Mouse (Mus musculus): ENCODE measurements around the gene Rrn3. TPM values are rescaled to one million over a fixed set of nuclear protein-coding genes. Genes with fewer than 3 reads are reported as not detected.
"Not testable (repeated sequence)": the region's sequence is repeated elsewhere in the genome, so short reads cannot be mapped to it uniquely, and the experiment has no call there.

Gene Rrn3
- 10 to 100 TPM; 44.8 to 46.5 TPM for total RNA-seq (2021)
- long read RNA-seq, transcript Rrn3-201 (18 exons, 3,582 nt): major isoform, 25 of 39 reads
- long read RNA-seq, partial matches to known transcripts: 8 of 39 reads
- long read RNA-seq, other reads (novel, unspliced or antisense): 6 of 39 reads

DNA sequence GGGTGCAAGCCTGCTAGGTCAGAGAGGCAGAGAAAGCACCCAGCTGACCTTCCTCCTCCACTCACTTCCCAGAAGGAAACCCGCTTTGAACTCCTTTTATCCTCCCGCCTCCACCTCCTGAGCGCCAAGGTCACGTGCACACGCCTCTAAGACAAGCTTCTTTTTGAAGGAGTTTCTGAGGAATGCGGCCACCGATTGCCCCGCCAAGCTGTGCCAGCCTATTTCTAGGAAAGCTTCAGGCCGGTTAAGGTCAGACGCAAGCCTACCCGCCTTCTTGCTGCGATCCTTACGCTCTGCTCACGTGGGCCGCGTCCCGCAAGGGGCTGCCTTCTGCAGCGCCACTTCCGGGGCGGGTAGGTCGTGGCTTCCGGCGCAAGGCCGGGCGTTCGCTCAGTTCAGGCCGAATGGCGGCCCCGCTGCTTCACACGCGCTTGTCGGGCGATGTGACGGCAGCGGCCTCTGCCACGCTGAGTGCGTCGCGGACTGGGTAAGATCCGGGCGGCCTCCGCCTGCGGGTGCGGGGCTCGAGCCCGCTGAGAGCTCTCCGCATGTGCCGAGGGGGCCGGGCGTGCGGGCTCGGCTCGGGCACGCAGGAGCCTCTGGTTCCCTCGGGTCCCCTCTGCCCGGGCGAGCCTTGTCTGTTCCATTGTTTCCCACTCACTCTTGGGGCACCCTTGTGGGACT is at the start of gene Rrn3:
Rrn3 (plus strand) TSS at position 356 of the 684 bp plus-strand sequence.
- peak; percentile 86 to 90 for DNase-seq (ENCODE audit: low spot score in 2 of 2)

DNA sequence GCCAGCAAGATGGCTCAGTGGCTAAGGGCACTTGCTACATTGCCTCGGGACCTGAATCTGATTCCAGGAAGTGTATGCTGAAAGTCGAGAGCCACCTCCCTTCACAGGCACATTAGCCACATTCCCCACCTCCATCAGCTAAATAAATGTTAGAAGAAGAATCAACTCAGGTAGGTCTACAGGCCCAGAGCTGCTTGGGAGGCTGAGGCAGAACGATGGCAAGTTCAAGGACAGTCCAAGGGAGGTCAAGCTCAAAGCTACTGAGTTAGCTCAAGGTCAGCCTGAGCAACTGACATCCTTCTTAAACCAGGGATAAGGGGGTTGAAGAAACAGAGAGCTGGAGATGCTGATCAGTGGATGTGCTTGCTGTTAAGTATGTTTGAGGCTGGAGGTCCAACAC is 47.7 kb upstream of the Rrn3 start:
- DNase-seq (ENCODE audit: low spot score in 2 of 2): no peak

GRCm38 (mm10) chr16:13733518-13734137 is 46.9 kb upstream of the Rrn3 start:
- DNase-seq (ENCODE audit: low spot score in 2 of 2): peak; percentile 81 to 87

GRCm38 (mm10) chr16:13735977-13736376 is 44.5 kb upstream of the Rrn3 start:
- DNase-seq (ENCODE audit: low spot score in 2 of 2): no peak

GRCm38 (mm10) chr16:13739044-13739443 is 41.5 kb upstream of the Rrn3 start:
- not testable (repeated sequence) for DNase-seq (ENCODE audit: low spot score in 2 of 2)

DNA sequence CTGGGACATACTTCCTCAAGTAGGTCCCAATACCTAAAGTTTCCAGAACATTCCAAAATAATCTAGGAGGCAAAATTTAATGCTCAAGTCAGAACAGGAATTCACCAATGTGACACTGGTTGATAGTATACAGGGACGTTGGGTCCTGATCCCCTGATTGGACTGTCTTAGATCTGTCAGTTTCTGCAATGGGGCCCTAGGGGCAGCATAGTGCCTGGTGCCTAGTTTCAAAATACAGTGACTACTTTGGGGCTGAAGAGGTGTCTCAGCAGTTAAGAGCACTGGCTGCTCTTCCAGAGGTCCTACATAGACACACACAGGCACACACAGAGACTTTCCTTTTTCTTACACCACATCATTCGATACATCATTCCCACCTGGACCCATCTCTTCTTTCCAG is 39.7 kb upstream of the Rrn3 start:
- no peak for DNase-seq (ENCODE audit: low spot score in 2 of 2)

- no peak for DNase-seq (ENCODE audit: low spot score in 2 of 2)
Observed at GRCm38 (mm10) chr16:13747708-13748107, 32.8 kb upstream of the Rrn3 start.

DNA sequence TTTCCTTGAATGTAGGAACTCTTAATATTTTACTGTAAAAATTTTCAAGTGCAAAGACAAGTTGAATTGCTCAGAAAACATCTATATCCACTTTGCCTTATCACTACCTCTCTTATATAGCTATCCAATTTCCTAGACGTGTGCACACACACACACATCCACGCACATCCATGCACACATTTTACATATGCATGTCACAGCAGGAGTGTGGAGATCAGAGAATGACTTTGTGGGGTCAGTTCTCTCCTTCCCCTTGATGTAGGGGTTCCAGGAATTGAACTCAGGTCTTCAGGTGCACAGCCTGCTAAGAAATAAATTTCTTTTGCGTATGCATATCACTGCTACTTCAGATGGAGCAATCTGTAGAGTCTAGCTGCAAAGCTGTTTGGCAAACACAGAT is 32.4 kb upstream of the Rrn3 start:
- no peak for DNase-seq (ENCODE audit: low spot score in 2 of 2)

DNA sequence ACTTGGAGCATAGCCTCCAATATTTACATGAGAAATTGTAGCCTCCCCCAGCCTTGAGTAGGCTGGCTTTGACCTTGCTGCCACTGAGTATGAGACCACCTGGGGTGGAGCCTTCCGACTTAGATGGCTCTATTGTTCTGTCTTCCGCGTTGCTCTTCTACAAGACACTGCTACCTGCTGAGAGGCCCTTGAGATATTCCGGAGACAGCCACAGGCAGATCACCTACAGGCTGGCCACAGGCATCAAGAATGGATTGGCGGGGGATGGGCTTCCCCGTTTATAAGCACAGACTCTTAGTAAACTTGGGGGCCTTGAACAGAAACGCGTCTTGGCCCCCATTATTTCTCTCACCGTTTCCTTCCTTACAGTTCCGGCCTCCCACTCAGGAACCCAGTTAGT is 31.7 kb upstream of the Rrn3 start:
- DNase-seq (ENCODE audit: low spot score in 2 of 2): not testable (repeated sequence)

- DNase-seq (ENCODE audit: low spot score in 2 of 2): no peak
Observed at GRCm38 (mm10) chr16:13749306-13749705, 31.2 kb upstream of the Rrn3 start.

DNA sequence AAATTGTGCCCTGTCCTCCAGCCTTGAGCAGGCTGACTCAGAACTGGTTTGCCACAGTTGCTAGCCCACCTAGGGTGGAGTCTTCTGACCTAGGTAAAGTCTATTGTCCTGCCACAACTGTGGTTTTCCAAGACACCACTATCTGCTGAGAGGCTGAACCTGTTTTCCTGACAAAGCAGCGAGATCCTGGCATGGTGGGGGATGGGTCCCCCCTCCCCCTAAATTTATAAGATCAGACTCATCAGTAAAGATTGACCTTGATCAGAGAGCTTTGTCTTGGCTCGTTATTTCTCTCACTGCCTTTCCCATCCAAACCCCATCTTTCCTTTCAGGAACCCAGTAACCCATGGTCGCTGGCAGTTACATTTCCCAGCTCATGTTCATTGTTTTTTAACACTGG is 30.5 kb upstream of the Rrn3 start:
- no peak for DNase-seq (ENCODE audit: low spot score in 2 of 2)

GRCm38 (mm10) chr16:13750626-13751025 is 29.9 kb upstream of the Rrn3 start:
- DNase-seq (ENCODE audit: low spot score in 2 of 2): no peak

GRCm38 (mm10) chr16:13753986-13754385 is 26.5 kb upstream of the Rrn3 start:
- no peak for DNase-seq (ENCODE audit: low spot score in 2 of 2)

- DNase-seq (ENCODE audit: low spot score in 2 of 2): peak; percentile 89 to 93
Observed at GRCm38 (mm10) chr16:13754400-13755190, 25.9 kb upstream of the Rrn3 start.

DNA sequence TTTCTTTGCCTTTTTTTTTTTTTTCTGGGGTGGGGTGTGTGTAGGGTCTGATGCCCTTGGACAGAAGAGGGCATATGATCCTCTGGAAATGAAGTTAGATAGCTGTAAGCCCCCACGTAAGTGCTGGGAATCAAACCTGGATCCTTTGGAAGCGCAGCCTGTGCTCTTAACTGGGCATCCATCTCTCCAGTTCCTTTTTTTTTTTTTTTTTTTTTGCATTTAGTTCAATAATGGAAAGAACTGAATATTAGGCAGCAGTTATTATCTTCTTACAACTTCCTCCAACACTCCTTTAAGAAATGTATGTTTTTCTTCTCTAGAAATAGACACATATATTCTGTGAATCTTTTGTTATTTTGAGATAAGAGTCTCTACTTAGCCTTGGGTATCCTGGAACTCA is 22.7 kb upstream of the Rrn3 start:
- no peak for DNase-seq (ENCODE audit: low spot score in 2 of 2)

DNA sequence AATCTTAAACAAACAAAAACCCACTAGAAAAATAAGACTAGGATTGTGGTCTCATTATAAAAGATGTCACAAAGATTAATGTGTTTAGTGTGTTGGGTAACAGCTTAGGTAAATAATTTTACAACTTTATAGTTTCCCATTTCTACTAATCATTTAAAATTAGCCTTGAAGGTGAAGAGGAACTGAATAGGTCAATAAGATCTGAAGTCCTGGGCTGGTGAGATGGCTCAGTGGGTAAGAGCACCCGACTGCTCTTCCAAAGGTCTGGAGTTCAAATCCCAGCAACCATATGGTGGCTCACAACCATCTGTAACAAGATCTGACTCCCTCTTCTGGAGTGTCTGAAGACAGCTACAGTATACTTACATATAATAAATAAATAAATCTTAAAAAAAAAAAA is 17.7 kb upstream of the Rrn3 start:
- not testable (repeated sequence) for DNase-seq (ENCODE audit: low spot score in 2 of 2)

DNA sequence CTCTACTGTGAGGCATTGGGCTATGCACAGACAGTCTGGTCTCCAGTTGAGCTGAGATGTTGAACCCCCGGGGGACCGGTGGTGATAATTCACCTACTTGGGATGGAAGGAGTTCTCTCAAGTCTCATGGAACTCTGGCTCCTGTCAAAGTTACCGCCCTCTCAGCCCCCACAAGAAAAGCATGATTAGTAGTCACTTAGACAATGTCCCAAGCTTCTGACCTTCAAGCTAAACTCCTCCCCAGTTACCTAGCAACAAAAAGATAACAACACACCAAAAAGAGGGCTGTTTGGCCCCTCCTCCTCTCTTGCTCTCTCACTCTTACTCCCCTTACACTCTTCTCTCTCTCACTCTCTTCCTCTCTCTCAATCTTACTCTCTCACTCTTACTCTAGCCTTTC is 16.0 kb upstream of the Rrn3 start:
- no peak for DNase-seq (ENCODE audit: low spot score in 2 of 2)

GRCm38 (mm10) chr16:13766367-13766766 is 14.1 kb upstream of the Rrn3 start:
- no peak for DNase-seq (ENCODE audit: low spot score in 2 of 2)

DNA sequence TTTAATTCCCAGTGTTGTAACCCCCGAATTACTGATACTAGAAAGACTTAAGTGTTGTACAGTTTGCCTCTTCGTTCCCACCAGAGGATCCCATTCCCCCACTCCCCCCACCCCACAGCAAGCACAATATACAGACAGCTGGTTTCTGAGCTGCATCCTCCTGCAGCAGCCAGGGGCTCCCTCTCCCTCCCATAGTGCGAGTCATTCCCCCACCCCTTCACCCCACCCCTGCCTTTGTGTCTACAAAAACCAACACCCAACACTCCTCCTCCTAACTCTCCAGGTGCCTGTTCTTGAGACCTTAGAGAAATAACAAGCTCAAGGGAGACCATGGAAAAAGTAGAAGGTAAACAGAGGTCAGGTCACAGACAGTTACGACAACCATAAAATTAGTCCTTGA is 8.9 kb upstream of the Rrn3 start:
- not testable (repeated sequence) for DNase-seq (ENCODE audit: low spot score in 2 of 2)

- DNase-seq (ENCODE audit: low spot score in 2 of 2): not testable (repeated sequence)
Observed at GRCm38 (mm10) chr16:13772051-13772450, 8.5 kb upstream of the Rrn3 start.

- not testable (repeated sequence) for DNase-seq (ENCODE audit: low spot score in 2 of 2)
Observed at GRCm38 (mm10) chr16:13774011-13774410, 6.5 kb upstream of the Rrn3 start.

DNA sequence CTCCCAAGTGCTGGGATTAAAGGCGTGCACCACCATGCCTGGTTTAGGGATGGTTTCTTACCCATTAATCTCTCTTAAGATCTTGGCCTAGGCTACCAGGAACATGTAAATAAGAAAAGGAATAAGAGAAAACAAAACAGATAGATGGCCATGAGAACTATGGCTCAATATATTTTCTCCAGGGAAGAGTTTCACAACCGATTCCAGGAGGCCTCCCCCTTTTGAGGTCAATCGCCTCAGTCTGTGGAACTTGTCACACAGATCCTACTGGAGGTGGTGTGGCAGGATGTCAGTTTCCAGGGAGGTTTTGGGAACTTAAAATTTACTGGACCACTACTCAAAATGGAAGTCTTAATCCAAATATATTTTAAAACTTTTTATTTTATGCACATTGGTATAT is 5.9 kb upstream of the Rrn3 start:
- DNase-seq (ENCODE audit: low spot score in 2 of 2): not testable (repeated sequence)

Measured in layer of hippocampus, postnatal 10 days (tissue).